Mouse (Mus musculus) c-Kit-negative CD71-positive TER-119-positive erythroid progenitor cells, embryonic 14.5 days (primary cell): ENCODE results near the gene Iqgap2.

ENCODE experiments used
- DNase-seq: peaks from one replicate; pipeline ENCODE4 v3.0.0-alpha.2; 2013; ENCODE audit warnings: low read depth, low spot score

The Iqgap2 gene

GRCm38 (mm10) chr13:95584898-95585297, 306.8 kb downstream of the Iqgap2 start:
- DNase-seq: no peak

GRCm38 (mm10) chr13:95583237-95584189, 308.2 kb downstream of the Iqgap2 start:
- no peak for DNase-seq

GRCm38 (mm10) chr13:95581850-95582249, 309.9 kb downstream of the Iqgap2 start:
- DNase-seq: no peak

GRCm38 (mm10) chr13:95578016-95578697, 313.6 kb downstream of the Iqgap2 start:
- DNase-seq: no peak
